Mouse (Mus musculus): ENCODE measurements around the gene Nr4a1. TPM values are rescaled to one million over a fixed set of nuclear protein-coding genes. Genes with fewer than 3 reads are reported as not detected.

The Nr4a1 gene
- polyA plus RNA-seq, 1 experiment from 2014 or later, result 8.8 TPM

GRCm38 (mm10) chr15:101256463-101257206 is 2.6 kb downstream of the Nr4a1 start:
- Histone ChIP-seq H3K36me3 (ENCODE audit: insufficient read depth) (no peaks in the 10 kb centered on the region), H3K27ac (ENCODE audit: low read depth) (no peak overlapping the region), H3K9me3 (ENCODE audit: low read depth, low read length) (no peaks in the 10 kb centered on the region), H3K4me2 (no peak overlapping the region), H3K4me3 (ENCODE audit: low read depth, low read length) (no peak overlapping the region), H3K27me3 (ENCODE audit: insufficient read depth, low read length) (no peaks in the 10 kb centered on the region), H3K9ac (no peak overlapping the region), H3K4me1 (ENCODE audit: insufficient read depth) (peaks cover 15% of the 10 kb centered on the region)
- ATAC-seq (ENCODE audit: insufficient read depth) (no peak), DNase-seq (no peak)
- no peak for TF ChIP-seq CTCF (IDR thresholded peaks at IDR 0.05; ENCODE audit: low read depth)
- 66% methylated on average over 14 of the region's 14 CpGs for WGBS

- no peak overlapping the region for H3K9ac ChIP-seq
- ATAC-seq (ENCODE audit: insufficient read depth) (no peak), DNase-seq (no peak)
- H3K27me3 ChIP-seq (ENCODE audit: insufficient read depth, low read length), result no peaks in the 10 kb centered on the region
- no peaks in the 10 kb centered on the region for H3K36me3 ChIP-seq (ENCODE audit: insufficient read depth)
- 81% methylated on average over 11 of the region's 11 CpGs for WGBS
- H3K4me3 ChIP-seq (ENCODE audit: low read depth, low read length), result no peak overlapping the region
- H3K4me1 ChIP-seq (ENCODE audit: insufficient read depth), result peaks cover 19% of the 10 kb centered on the region
- TF ChIP-seq CTCF (IDR thresholded peaks at IDR 0.05; ENCODE audit: low read depth), result no peak
- no peak overlapping the region for H3K27ac ChIP-seq (ENCODE audit: low read depth)
- no peaks in the 10 kb centered on the region for H3K9me3 ChIP-seq (ENCODE audit: low read depth, low read length)
- no peak overlapping the region for H3K4me2 ChIP-seq
Observed at GRCm38 (mm10) chr15:101258420-101258819, 4.4 kb downstream of the Nr4a1 start.

- Histone ChIP-seq H3K27ac (ENCODE audit: low read depth) (peak overlapping the region; percentile 92), H3K9ac (peak overlapping the region; percentile 6; the same call in 1 of the 2 replicates), H3K27me3 (ENCODE audit: insufficient read depth, low read length) (no peaks in the 10 kb centered on the region), H3K36me3 (ENCODE audit: insufficient read depth) (no peaks in the 10 kb centered on the region), H3K4me3 (ENCODE audit: low read depth, low read length) (no peak overlapping the region), H3K4me1 (ENCODE audit: insufficient read depth) (peaks cover 19% of the 10 kb centered on the region), H3K9me3 (ENCODE audit: low read depth, low read length) (no peaks in the 10 kb centered on the region), H3K4me2 (no peak overlapping the region)
- no peak for ATAC-seq (ENCODE audit: insufficient read depth)
- no peak for TF ChIP-seq CTCF (IDR thresholded peaks at IDR 0.05; ENCODE audit: low read depth)
- 58% methylated on average over 3 of the region's 3 CpGs for WGBS
- DNase-seq, result no peak
Observed at GRCm38 (mm10) chr15:101259922-101260321, 5.9 kb downstream of the Nr4a1 start.

- peak; percentile 78 for DNase-seq
Observed at GRCm38 (mm10) chr15:101260387-101260786, 6.3 kb downstream of the Nr4a1 start.

GRCm38 (mm10) chr15:101260874-101261622 is 7.0 kb downstream of the Nr4a1 start:
- H3K27ac ChIP-seq (ENCODE audit: low read depth), result peak overlapping the region; percentile 92
- no peak for TF ChIP-seq CTCF (IDR thresholded peaks at IDR 0.05; ENCODE audit: low read depth)
- no peaks in the 10 kb centered on the region for H3K27me3 ChIP-seq (ENCODE audit: insufficient read depth, low read length)
- peaks cover 25% of the 10 kb centered on the region for H3K4me1 ChIP-seq (ENCODE audit: insufficient read depth)
- H3K36me3 ChIP-seq (ENCODE audit: insufficient read depth), result no peaks in the 10 kb centered on the region
- ATAC-seq (ENCODE audit: insufficient read depth), result peak; percentile 42; the same call in 1 of the 2 replicates
- H3K9me3 ChIP-seq (ENCODE audit: low read depth, low read length), result no peaks in the 10 kb centered on the region
- peak overlapping the region; percentile 23; the same call in 1 of the 2 replicates for H3K4me2 ChIP-seq
- DNase-seq, result peak; percentile 55
- peak overlapping the region; percentile 29 for H3K9ac ChIP-seq
- no peak overlapping the region for H3K4me3 ChIP-seq (ENCODE audit: low read depth, low read length)
- WGBS, result 47% methylated on average over 13 of the region's 13 CpGs

More at GRCm38 (mm10) chr15:101260387-101260786, 6.3 kb downstream of the Nr4a1 start:
- TF ChIP-seq CTCF (IDR thresholded peaks at IDR 0.05; ENCODE audit: low read depth), result no peak
- no peaks in the 10 kb centered on the region for H3K36me3 ChIP-seq (ENCODE audit: insufficient read depth)
- no peak overlapping the region for H3K4me2 ChIP-seq
- no peaks in the 10 kb centered on the region for H3K9me3 ChIP-seq (ENCODE audit: low read depth, low read length)
- H3K9ac ChIP-seq, result peak overlapping the region; percentile 6; the same call in 1 of the 2 replicates
- H3K4me3 ChIP-seq (ENCODE audit: low read depth, low read length), result no peak overlapping the region
- ATAC-seq (ENCODE audit: insufficient read depth), result peak; percentile 40
- H3K4me1 ChIP-seq (ENCODE audit: insufficient read depth), result peaks cover 19% of the 10 kb centered on the region
- 20% methylated on average over 10 of the region's 10 CpGs for WGBS
- H3K27ac ChIP-seq (ENCODE audit: low read depth), result peak overlapping the region; percentile 92
- H3K27me3 ChIP-seq (ENCODE audit: insufficient read depth, low read length), result no peaks in the 10 kb centered on the region

- WGBS, result 65% methylated on average over 5 of the region's 5 CpGs
- no peak for TF ChIP-seq CTCF (IDR thresholded peaks at IDR 0.05; ENCODE audit: low read depth)
- peaks cover 26% of the 10 kb centered on the region for H3K4me1 ChIP-seq (ENCODE audit: insufficient read depth)
Observed at GRCm38 (mm10) chr15:101262502-101262901, 8.4 kb downstream of the Nr4a1 start.

More at GRCm38 (mm10) chr15:101262502-101262901, 8.4 kb downstream of the Nr4a1 start:
- no peak overlapping the region for H3K4me3 ChIP-seq (ENCODE audit: low read depth, low read length)
- no peaks in the 10 kb centered on the region for H3K9me3 ChIP-seq (ENCODE audit: low read depth, low read length)
- ATAC-seq (ENCODE audit: insufficient read depth) (no peak), DNase-seq (peak; percentile 44)
- no peak overlapping the region for H3K4me2 ChIP-seq
- no peak overlapping the region for H3K9ac ChIP-seq
- no peaks in the 10 kb centered on the region for H3K36me3 ChIP-seq (ENCODE audit: insufficient read depth)
- no peaks in the 10 kb centered on the region for H3K27me3 ChIP-seq (ENCODE audit: insufficient read depth, low read length)
- peak overlapping the region; percentile 92; the same call in 1 of the 2 replicates for H3K27ac ChIP-seq (ENCODE audit: low read depth)
